Mouse (Mus musculus): ENCODE measurements around the gene Epha3. TPM values are rescaled to one million over a fixed set of nuclear protein-coding genes. Genes with fewer than 3 reads are reported as not detected.

The Epha3 gene
- total and polyA plus RNA-seq, 3 experiments, result 0.39 to 0.48 (median 0.44) TPM

DNA sequence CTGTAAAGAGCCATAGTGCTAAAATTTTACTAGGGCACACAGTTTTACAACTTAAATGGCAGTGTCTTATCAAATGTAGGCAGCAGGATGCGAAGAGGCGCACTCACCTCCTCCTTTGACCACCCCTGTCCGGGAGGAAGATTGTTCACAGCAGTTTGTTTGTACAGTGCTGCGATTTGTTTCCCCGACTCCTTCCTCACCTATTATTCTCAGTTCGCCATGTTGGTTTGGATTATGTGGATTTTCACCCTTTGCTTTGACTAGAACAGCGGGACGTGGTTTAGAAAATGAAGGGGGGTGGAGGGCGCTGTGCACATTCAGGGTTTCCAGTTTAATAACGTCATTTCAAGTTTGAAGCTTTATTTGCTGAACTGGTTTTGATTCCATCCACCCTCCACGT lies 6.4 kb downstream of the Epha3 start:
- intact Hi-C loops (cut with DNase I), result loop anchor here (5.0 kb wide), 2 partner anchors 865 to 890 kb away; no protein-coding TSS in a partner anchor
- 6% methylated on average over 11 of the region's 11 CpGs for WGBS
- H3K9ac ChIP-seq (ENCODE audit: low read depth, low read length), result no peak overlapping the region; the same call in 1 of the 2 replicates
- TF ChIP-seq POLR2A (IDR thresholded peaks at IDR 0.05; ENCODE audit: insufficient read depth, low read depth, low read length) (no peak), CTCF (IDR thresholded peaks at IDR 0.05) (no peak), EP300 (IDR thresholded peaks at IDR 0.05; ENCODE audit: insufficient read depth, low read depth, low read length) (no peak)
- no peaks in the 10 kb centered on the region for H3K27me3 ChIP-seq (ENCODE audit: control insufficient read depth, insufficient read depth, low read length)
- peak overlapping the region; percentile 21; the same call in 1 of the 2 replicates for H3K27ac ChIP-seq
- H3K36me3 ChIP-seq (ENCODE audit: control insufficient read depth, insufficient read depth, low read length), result no peaks in the 10 kb centered on the region
- DNase-seq, result peak in 1 of 2 experiments; percentile 2
- H3K79me2 ChIP-seq (replicated peaks; ENCODE audit: control insufficient read depth, insufficient read depth, low read length), result no peaks in the 10 kb centered on the region
- peak overlapping the region; percentile 52 for H3K4me3 ChIP-seq
- no peaks in the 10 kb centered on the region for H3K4me1 ChIP-seq (ENCODE audit: control insufficient read depth, insufficient read depth, low read length)

DNA sequence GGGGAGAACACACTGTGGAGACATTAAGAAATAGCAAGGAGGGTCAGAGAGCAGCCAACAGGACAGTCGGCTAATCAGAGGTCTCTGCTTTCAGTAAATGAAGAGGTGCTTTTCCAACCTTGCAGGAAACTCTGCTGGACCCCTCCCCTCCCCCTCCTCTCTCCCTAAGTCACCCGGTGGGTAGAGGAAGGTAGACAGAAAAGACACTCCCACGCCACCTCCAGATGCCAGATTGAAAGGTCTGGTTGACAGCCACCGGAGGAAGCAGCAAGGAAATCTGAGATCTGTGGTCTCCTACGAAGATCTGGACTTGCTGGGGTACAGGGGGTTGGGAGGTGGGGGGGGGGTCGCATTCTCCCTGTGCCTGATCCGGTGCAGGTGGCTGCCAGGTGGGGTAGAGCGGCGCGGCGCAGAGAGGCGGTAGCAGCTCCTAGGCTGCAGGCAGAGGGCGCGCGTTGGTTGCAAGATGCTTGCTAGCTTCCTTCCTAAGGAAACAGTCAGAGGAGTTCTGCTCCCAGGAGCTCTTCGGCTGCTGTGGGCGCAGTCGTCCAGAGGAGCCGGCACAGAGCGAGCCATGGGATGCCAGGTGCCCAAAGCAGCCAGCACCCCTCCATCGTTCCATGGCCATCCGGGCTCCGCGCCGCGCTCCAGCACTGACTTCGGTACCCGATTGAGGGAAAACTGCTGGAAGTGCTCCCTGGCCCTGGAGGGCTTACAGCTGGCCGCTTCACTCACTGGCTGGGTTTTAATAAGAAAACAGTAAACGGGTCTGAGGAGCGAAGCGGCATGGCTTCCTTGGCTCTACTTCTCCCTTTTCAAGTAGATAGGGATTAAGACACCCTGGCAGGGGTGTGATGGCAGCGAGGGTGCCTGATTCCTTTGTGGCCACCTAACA lies 7.1 kb downstream of the Epha3 start:
- DNase-seq, result peak; percentile 64 to 68
- TF ChIP-seq EP300 (IDR thresholded peaks at IDR 0.05; ENCODE audit: insufficient read depth, low read depth, low read length) (no peak), CTCF (IDR thresholded peaks at IDR 0.05) (peak; percentile 71), POLR2A (IDR thresholded peaks at IDR 0.05; ENCODE audit: insufficient read depth, low read depth, low read length) (no peak)
- no peaks in the 10 kb centered on the region for H3K27me3 ChIP-seq (ENCODE audit: control insufficient read depth, insufficient read depth, low read length)
- peak overlapping the region; percentile 21; the same call in 1 of the 2 replicates for H3K27ac ChIP-seq
- peak overlapping the region; percentile 52 for H3K4me3 ChIP-seq
- H3K9ac ChIP-seq (ENCODE audit: low read depth, low read length), result peak overlapping the region; percentile 33
- H3K79me2 ChIP-seq (replicated peaks; ENCODE audit: control insufficient read depth, insufficient read depth, low read length), result no peaks in the 10 kb centered on the region
- no peaks in the 10 kb centered on the region for H3K4me1 ChIP-seq (ENCODE audit: control insufficient read depth, insufficient read depth, low read length)
- 3% methylated on average over 33 of the region's 33 CpGs for WGBS
- intact Hi-C loops (cut with DNase I), result loop anchor here (5.0 kb wide), 2 partner anchors 865 to 890 kb away; no protein-coding TSS in a partner anchor
- no peaks in the 10 kb centered on the region for H3K36me3 ChIP-seq (ENCODE audit: control insufficient read depth, insufficient read depth, low read length)

DNA sequence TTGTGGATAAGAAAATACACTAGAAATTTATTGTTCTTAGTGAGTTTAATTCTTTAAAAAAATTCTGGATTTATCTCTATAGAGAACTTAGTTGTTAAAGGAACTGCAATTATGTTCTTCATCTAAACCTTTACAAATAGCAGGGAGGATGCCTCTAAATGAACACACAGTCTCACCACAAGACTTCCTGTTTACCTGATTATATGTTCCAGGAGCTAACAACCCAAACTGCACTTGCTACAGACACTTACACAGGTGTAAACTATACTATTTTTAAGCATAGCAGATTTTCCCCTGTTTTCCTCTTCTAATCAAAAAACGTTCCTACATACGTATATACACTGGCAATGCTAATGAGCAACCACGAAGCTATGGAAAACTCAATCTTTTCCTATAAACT lies 13.7 kb downstream of the Epha3 start:
- WGBS, result 81% methylated on average over 3 of the region's 3 CpGs
- H3K9ac ChIP-seq (ENCODE audit: low read depth, low read length), result no peak overlapping the region
- H3K79me2 ChIP-seq (replicated peaks; ENCODE audit: control insufficient read depth, insufficient read depth, low read length), result no peaks in the 10 kb centered on the region
- TF ChIP-seq CTCF (IDR thresholded peaks at IDR 0.05), result no peak
- intact Hi-C loops (cut with DNase I), result no loop called here
- no peak overlapping the region for H3K27ac ChIP-seq
- no peaks in the 10 kb centered on the region for H3K4me1 ChIP-seq (ENCODE audit: control insufficient read depth, insufficient read depth, low read length)
- DNase-seq, result no peak
- H3K4me3 ChIP-seq, result no peak overlapping the region
- no peaks in the 10 kb centered on the region for H3K36me3 ChIP-seq (ENCODE audit: control insufficient read depth, insufficient read depth, low read length)
- H3K27me3 ChIP-seq (ENCODE audit: control insufficient read depth, insufficient read depth, low read length), result no peaks in the 10 kb centered on the region

DNA sequence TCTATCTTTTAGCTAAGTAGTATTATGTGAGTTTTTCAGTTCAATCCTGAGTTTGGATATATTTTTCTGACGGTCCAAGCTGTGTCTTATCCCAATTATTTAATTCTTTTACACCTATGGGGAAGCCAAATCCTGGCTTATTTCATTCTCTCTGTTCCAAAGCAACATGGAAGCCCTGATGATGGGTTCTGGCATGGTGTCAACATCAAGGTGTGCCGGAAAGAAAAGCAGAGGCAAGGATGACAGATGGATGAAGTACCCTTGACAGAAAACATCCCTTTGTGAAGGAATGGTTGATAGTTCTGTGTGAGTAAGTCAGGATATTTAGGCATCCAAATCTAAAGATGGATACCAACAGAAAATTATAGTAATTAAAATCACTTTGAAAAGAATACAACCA lies 21.1 kb downstream of the Epha3 start:
- DNase-seq, result no peak
- TF ChIP-seq POLR2A (IDR thresholded peaks at IDR 0.05; ENCODE audit: insufficient read depth, low read depth, low read length), result no peak
- no peak for TF ChIP-seq EP300 (IDR thresholded peaks at IDR 0.05; ENCODE audit: insufficient read depth, low read depth, low read length)
- TF ChIP-seq CTCF (IDR thresholded peaks at IDR 0.05), result no peak
- intact Hi-C loops (cut with DNase I), result no loop called here
- WGBS, result 64% methylated on average over 2 of the region's 2 CpGs
- no peak overlapping the region for H3K27ac ChIP-seq
- H3K36me3 ChIP-seq (ENCODE audit: control insufficient read depth, insufficient read depth, low read length), result no peaks in the 10 kb centered on the region
- no peak overlapping the region for H3K4me3 ChIP-seq
- no peaks in the 10 kb centered on the region for H3K4me1 ChIP-seq (ENCODE audit: control insufficient read depth, insufficient read depth, low read length)
- no peaks in the 10 kb centered on the region for H3K27me3 ChIP-seq (ENCODE audit: control insufficient read depth, insufficient read depth, low read length)
- no peak overlapping the region for H3K9ac ChIP-seq (ENCODE audit: low read depth, low read length)
- no peaks in the 10 kb centered on the region for H3K79me2 ChIP-seq (replicated peaks; ENCODE audit: control insufficient read depth, insufficient read depth, low read length)

DNA sequence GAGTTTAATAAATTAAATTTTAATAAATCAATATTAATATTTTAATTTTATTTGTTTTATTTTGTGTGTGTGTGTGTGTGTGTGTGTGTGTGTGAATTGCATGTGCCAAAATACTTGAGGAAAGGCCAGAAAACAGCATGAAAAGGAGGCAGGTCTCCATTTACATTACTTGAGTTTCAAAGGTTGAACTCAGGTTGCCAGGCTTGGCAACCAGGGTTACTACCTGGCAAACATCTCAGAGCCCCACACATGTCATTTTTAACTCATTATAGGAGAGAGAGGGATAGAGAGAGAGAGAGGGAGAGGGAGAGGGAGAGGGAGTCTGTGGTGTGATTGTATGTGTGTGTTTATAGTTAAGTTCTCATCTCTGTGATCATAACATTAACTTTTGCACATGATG lies 26.5 kb downstream of the Epha3 start:
- Histone ChIP-seq H3K27me3 (ENCODE audit: control insufficient read depth, insufficient read depth, low read length) (no peaks in the 10 kb centered on the region), H3K79me2 (replicated peaks; ENCODE audit: control insufficient read depth, insufficient read depth, low read length) (no peaks in the 10 kb centered on the region), H3K36me3 (ENCODE audit: control insufficient read depth, insufficient read depth, low read length) (no peaks in the 10 kb centered on the region), H3K4me3 (no peak overlapping the region), H3K9ac (ENCODE audit: low read depth, low read length) (no peak overlapping the region), H3K4me1 (ENCODE audit: control insufficient read depth, insufficient read depth, low read length) (no peaks in the 10 kb centered on the region), H3K27ac (no peak overlapping the region)
- intact Hi-C loops (cut with DNase I), result no loop called here
- no peak for DNase-seq
- TF ChIP-seq POLR2A (IDR thresholded peaks at IDR 0.05; ENCODE audit: insufficient read depth, low read depth, low read length) (no peak), CTCF (IDR thresholded peaks at IDR 0.05) (no peak), EP300 (IDR thresholded peaks at IDR 0.05; ENCODE audit: insufficient read depth, low read depth, low read length) (no peak)

DNA sequence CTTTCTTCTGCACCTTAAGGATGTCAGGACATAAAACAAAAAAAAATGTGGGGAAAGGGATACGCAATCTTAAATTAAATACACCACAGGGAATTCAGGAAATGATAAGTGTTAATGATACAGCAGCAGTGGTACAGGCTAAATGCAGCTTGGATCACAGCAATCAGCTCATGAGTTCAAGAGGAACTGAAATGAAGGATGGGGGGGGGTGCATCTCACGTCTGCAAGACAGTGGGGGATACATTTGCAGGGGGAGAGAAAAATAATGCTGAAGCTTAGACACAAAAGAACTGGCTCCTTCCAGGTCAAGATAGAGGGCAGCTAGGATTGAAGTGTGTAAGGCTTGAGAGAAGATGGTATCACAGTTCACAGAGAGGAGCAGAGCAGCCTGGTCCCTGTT lies 42.8 kb downstream of the Epha3 start:
- H3K4me1 ChIP-seq (ENCODE audit: control insufficient read depth, insufficient read depth, low read length), result no peaks in the 10 kb centered on the region
- DNase-seq, result no peak
- H3K27ac ChIP-seq, result no peak overlapping the region
- H3K27me3 ChIP-seq (ENCODE audit: control insufficient read depth, insufficient read depth, low read length), result no peaks in the 10 kb centered on the region
- TF ChIP-seq POLR2A (IDR thresholded peaks at IDR 0.05; ENCODE audit: insufficient read depth, low read depth, low read length) (no peak), CTCF (IDR thresholded peaks at IDR 0.05) (no peak), EP300 (IDR thresholded peaks at IDR 0.05; ENCODE audit: insufficient read depth, low read depth, low read length) (no peak)
- intact Hi-C loops (cut with DNase I), result no loop called here
- H3K4me3 ChIP-seq, result no peak overlapping the region
- H3K9ac ChIP-seq (ENCODE audit: low read depth, low read length), result no peak overlapping the region
- no peaks in the 10 kb centered on the region for H3K36me3 ChIP-seq (ENCODE audit: control insufficient read depth, insufficient read depth, low read length)
- H3K79me2 ChIP-seq (replicated peaks; ENCODE audit: control insufficient read depth, insufficient read depth, low read length), result no peaks in the 10 kb centered on the region
- WGBS, result 57% methylated on average over 2 of the region's 2 CpGs
